Mouse (Mus musculus) ES-E14 (cell line): ENCODE measurements around the gene Mxd3.

Experiments
- CHD2 ChIP-seq: IDR thresholded peaks from 2 replicates; pipeline ENCODE4 v1.6.1; 2014; ENCODE audit warnings: mild to moderate bottlenecking, low read depth, low read length, inconsistent platforms
- HCFC1 ChIP-seq: IDR thresholded peaks from 2 replicates; pipeline ENCODE4 v1.6.1; 2012; ENCODE audit warnings: low read length, inconsistent platforms, borderline replicate concordance; ENCODE audit not compliant: insufficient read depth
- MAFK ChIP-seq: IDR thresholded peaks from 2 replicates; pipeline ENCODE4 v1.6.1; 2014; ENCODE audit warnings: mild to moderate bottlenecking, low read depth, low read length, inconsistent platforms; ENCODE audit not compliant: insufficient read depth
- ZC3H11A ChIP-seq: IDR thresholded peaks from 2 replicates; pipeline ENCODE4 v1.6.1; 2012; ENCODE audit warnings: low read depth, mild to moderate bottlenecking, inconsistent platforms, low read length, borderline replicate concordance
- ZNF384 ChIP-seq: IDR thresholded peaks from 2 replicates; pipeline ENCODE4 v1.6.1; 2012; ENCODE audit warnings: low read depth, low read length, inconsistent platforms

DNA sequence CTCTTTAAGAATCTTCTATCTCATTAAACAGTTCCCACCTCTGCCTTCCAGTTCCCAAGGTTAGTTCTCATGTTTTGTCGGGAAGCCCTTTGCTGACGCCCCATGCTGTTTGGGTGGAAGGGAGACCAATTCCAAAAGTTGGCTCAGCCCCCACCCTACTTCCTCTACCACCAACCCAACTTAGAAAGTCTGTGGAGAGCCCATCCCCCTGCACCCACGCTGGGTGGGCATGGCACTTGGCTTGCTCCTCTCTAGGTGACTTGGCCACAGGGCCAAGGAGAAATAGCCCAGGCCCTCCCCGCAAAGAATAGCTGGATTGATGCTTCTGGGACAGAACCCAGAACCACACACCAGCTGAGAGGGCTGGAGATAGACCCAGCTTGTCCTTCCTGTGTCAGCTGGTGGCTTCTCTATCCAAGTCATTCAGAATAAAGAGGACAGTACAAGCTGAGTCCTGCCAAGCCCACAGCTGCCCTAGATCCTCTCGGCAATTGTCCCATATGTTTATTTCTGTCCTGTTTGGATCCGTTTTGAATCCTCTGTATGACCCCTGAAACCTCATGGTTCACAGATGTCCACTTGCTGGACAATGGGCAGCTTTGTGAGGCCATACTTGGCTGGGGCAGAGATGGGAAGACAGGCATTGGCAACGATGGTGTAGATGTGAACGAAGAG, 41.5 kb upstream of the Mxd3 start:
- TF ChIP-seq ZC3H11A = no peak
- no peak for TF ChIP-seq ZNF384
- TF ChIP-seq CHD2 = no peak
- TF ChIP-seq HCFC1 = no peak
- TF ChIP-seq MAFK = no peak
